Mouse (Mus musculus) CD4-positive, CD25-positive, alpha-beta regulatory T cell, adult 2 months (primary cell): ENCODE measurements around the gene Lrch1.
A peak's percentile ranks its signal among the peaks of the same experiment; 100 is the strongest.

Source experiments
- DNase-seq: peaks from one replicate; pipeline ENCODE4 v3.0.0-alpha.2; 2012; ENCODE audit warnings: low read depth, low spot score

Lrch1 gene

DNA sequence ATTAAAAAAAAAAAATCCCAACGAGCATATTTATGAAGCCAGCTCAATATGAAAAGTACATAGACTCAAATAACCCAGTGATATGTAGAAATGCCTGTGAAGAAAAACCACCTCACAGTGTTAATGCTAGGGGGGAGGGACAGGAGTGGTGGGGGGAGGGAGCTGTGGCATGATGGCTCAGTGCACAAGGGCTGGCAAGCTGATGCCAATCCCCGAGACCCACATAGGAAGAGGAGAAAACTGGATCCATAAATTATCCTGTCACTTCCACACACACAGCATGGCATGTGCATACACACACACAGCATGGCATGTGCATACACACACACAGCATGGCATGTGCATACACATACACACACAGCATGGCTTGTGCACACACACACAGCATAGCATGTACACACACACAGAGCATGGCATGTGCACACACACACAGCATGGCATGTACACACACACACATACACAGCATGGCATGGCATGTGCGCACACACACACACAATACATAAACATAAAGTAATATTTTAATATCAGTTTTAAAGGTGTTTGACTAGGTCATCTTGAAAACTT is 54.5 kb downstream of the Lrch1 start:
- DNase-seq: no peak

DNA sequence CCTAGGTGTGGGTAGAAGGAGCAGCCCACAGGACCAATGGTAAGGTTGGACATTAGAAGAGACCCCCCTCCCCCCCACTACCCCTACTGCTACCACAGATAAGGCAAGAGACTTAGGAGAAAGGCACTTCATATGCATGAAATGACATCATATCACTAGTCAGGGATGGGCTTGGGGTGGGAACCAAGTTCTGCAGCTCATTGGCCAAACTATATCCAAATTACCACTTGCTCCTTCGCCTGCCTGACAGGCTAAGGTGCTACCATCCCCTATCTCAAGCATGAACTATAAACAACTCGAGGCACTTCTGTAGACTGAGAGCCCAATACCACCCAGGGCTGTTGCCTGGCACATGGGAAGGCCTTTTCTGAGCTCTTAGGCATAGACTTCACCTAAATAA is 58.4 kb downstream of the Lrch1 start:
- DNase-seq: no peak

DNA sequence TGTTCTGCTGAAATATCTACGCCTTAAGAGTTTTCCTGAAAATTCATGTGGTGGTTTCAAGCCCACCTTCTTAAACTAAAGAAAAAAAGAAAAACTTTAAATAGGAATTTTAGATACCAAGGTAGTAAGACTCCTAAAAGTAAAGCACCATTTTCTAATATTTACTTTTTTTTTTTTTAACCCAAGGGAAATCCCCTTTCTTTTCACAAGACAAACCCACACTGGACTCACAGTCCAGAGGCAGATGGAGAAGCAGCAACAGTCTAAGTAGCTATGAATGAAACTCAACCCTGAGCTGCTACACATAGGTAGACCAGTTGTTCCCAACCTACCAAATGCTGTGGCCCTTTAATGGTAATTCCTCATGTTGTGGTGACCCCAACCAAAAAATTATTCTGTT is 59.6 kb downstream of the Lrch1 start:
- no peak for DNase-seq

DNA sequence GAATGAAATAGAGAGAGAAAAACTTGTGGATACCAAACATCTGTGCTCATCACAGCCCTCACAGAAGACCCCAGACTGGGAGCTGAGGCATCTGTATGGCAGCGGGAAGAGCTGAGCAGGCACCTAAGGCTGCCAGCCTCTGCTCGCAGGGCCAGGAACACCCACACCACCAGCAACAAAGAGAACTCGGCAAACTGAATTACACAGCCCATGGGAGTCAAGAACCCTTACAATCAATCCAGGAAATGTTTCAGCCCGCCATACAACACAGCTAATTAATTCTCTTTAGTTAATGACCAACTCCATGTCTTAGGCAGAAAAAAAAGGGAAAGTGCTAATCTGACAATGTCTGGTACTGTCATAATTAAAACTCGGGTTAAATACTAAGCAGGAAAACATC is 61.2 kb downstream of the Lrch1 start:
- DNase-seq: no peak

DNA sequence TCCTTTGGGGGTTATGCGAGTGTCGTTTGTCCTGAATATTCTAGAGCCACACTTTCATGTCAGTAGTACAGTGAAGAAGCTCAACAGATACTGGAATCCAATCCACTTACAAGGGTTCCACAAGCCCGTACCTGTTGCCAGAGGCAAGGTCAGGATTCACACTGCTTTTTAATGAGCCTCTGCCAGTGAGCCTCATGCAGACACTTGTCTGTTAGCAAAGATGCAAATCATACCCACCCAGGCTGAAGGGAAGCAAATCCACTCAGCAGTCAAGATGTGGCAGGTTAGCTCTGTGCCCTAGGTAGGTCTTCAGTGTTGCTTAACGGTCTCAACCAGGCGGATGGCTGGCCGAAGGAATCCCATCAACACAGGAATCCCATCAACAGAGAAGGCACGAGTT is 62.8 kb downstream of the Lrch1 start:
- no peak for DNase-seq

DNA sequence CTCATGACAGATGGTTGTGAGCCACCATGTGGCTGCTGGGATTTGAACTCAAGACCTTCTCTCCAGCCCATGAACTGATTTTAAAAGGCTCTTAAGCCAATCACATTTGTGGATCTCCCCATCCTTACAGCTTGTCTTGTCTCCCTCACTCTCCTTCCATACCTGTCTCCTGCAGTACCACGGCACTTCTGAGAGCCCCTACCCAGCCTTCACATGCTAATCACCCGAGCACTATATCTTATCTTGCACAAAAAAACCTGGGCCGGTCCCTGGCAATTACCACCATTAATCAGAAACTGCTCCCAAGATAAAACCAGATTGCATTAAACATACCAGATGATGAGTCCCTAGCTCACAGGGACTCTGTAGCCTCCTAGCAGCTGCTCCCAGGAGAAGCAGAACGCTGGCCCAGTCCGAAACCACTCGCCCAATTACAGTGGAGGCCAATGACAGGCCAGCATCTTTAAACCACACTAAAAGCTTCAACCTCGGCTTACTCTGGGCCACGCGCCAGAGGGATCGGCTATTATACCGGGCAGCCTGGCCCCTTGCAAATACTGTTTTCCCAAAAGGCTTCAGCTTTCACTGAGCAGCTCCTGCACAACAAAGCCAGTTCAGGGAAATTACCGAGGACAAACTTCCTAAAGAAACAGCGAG is 63.5 kb downstream of the Lrch1 start:
- no peak for DNase-seq

DNA sequence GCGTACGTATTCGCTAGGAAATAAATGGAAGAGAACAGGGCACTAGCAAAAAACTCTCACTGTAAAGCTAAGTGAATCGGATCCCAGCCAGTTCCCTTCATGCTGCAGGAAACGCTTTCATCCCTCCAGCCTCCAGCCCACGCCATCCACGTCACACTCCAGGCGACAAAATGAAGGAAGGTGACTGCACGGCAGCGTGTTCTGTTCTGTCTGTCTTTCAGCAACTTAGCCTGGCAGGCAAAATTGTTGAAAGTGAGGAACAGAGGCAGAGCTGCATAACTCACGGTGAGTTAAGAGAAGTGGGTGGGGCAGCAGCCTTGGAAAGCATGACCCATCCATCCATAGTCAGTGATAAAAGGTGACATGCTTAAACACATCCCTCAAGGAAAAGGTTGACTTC is 64.5 kb downstream of the Lrch1 start:
- DNase-seq: no peak

DNA sequence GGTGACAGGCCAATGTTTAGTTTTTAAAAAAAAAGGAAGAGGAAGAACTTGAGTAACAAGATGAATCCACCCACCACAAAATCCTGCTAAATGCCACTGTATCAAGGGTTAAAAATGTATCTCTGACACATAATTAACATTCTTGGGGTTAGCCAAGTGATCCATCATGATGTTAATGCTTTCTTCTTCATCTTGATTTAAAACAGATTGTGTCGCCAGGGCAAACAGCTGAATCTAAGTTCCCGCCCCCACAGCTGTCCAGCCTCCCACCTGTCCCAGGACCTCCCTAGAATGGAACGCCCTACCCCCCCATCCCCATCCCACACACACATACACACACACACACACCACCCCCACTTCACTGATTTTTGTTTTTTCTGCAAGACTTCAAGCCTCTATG is 64.9 kb downstream of the Lrch1 start:
- DNase-seq: no peak

DNA sequence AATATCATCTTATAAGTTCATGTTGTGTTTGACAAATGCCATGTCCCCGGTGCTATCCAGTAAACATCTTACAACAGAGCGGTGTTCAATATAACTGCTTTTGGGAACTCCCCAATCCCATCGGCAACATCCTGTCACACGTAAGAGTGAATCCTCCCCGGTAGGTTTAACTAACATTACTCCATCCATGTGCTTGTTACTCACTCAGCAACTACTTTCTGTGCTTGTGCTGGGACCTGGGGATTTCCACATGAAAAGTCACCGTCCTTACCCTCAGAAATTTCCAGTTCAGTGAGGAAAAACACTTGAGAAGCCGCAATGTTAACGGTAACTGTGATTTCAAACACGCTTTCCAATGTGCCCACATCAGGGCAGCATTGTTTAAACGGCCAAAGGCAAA is 66.8 kb downstream of the Lrch1 start:
- DNase-seq: peak; percentile 62

DNA sequence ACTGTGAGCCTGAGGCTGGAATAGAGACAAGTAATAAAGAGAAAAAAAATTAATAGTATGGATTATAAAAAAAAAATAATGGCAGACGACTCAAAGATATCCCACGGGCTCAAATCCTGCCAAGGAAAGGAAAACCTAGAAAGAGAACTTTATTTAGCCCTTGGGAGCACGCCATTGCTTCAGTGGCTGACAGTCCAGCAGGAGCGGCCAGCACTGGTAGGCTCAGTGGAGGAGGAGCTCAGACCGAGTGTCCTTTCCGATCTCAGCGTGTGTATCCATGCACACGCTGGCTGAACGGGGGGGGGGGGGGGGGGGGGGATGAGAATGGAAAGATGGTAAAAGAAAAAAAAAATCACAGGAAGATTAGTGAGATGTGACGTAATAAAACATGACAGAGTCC is 68.2 kb downstream of the Lrch1 start:
- DNase-seq: no peak

DNA sequence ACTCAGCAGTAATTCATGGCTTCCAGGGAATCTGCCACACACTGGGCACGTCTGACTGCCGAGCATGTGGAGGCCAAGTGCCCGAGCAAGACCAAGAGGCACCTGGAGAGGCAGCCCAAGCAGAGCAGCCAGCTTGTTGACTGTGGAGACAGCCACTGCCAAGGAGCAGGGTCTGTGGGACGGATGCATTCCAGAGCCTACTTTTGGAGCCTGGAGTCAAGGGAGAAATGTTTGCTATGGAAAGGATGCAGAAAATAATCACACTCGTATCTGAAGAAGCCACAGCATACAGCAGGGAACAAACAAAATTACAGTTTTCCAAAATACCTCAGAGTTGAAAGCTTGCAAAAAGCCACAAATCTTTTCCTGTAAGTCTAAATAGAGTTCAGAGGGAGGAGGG is 70.4 kb downstream of the Lrch1 start:
- DNase-seq: no peak

DNA sequence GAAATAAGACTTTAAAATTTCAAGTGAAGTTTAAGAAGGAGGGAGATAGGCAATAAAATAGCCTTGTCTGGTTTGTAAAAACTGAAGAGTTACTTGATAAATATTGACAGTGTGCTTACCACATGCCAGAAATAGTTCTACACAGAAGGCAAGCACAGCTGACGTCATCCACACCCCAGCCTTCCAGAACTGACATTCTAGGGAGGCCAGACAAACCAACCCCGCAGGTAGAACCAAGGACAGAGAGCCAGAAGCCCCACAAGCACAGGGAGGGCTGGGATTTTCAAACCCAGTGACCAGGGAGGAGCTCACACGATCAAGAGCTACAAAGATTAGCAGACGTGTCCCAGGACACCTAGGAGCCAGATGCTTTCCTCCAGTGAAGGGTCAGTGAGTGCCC is 76.5 kb downstream of the Lrch1 start:
- DNase-seq: no peak

DNA sequence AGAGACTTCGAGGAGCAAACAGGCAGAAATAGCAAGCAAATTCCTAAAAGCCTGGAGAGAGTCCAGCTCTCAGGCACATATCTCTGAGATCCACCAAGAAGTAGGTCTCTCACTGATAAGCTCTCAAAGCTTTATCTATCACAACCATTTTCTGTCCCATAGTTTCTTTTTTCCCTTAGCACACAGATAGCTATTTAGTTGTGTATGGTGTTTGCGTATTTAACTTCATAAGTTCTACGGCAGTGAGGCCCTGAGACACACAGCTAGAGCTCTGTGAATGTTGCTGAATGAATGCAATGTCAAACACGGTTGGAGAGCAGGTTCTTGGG is 78.8 kb downstream of the Lrch1 start:
- DNase-seq: no peak

DNA sequence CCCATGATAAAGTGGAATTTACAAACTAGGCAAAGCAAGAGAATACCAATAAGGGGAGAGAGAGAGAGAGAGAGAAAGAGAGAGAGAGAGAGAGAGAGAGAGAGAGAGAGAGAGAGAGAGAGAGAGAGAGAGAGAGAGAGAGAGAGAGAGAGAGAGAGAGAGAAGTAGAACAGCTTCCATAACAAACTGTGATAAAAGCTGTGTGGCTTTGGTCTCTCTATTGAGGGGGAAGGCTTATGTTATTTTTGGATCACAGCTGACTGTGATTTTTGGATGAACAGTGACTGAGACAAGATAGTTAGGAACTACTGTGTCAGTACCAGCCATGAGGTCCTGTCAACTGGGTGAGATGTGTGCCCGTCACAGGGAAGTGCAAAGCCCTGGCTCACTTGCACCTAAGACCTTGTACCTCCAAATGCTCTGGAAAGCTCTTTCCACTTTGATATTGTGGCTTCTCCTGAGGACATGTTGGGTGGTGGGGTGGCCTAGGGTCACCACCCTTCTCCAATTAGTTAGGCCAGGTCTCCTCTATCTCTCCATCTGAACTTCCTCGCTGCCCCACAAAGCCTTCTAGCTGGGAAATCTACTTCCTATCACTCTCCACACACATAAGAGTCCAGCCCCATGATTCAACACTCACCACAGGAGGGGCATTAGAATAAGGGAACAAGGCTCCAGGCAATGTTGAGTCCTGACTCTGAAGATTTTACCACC is 79.3 kb downstream of the Lrch1 start:
- no peak for DNase-seq

DNA sequence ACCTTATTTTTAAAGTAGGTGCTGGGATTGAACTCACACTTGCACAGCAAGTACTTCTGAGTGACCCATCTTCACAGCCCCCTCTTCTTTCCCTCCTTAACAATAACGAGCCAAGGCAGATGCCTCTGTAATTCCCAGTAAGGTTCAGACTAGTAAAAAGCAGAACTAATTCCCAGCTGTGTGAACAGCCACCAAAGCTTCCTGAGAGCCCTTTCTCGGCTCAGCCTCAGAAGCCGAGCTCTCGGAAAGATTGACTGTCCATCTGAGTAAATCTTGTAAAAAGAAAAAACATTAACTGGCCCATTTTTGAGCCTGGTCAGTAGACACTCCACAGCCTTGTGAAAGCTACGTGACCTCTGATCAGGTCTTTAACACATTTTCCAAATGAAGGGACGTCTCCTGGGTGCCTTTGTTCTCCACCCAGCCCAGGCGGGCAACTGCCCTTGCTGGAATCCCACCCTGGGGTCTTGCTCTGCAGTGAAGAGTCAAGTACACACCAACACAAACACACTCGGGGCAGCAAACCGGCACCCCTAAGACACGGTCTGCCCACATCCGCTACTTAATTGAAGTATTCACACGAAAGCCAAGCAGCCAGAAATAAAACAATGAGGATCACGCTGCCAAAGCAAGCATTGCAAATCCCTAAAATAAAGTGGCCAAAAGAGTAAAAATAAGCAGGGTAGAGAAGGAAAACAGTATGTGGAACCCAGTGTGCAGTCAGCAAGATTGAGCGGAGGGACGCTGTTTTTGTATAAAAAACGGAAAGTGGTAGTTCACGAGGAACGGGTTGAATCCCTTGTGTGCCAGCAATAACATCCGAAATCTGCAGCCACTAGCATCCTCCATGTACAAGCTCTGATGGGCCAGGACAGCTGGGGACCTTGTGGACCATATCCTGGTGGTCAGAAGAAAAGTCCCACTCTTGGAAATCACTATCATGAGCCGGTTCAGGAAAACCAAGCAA is 80.3 kb downstream of the Lrch1 start:
- no peak for DNase-seq

DNA sequence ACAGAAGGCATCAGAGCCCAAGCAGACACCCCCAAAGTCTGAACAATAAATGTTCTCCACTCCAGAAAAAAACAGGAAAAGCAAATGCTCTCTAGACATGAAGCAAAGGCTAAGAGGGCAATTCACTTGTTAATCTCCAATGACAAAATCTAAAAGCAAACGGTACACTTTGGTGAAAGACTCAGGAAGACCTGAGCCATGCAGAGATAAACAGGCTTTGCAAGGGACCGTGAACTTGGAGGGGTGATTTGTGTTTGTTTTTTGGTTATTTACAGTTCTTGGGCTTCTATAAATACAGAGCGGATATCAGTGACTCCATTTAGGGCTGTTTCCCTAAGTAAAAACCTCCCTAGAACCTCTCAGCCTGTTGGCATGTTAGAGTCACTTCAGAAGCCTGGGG is 81.9 kb downstream of the Lrch1 start:
- no peak for DNase-seq

DNA sequence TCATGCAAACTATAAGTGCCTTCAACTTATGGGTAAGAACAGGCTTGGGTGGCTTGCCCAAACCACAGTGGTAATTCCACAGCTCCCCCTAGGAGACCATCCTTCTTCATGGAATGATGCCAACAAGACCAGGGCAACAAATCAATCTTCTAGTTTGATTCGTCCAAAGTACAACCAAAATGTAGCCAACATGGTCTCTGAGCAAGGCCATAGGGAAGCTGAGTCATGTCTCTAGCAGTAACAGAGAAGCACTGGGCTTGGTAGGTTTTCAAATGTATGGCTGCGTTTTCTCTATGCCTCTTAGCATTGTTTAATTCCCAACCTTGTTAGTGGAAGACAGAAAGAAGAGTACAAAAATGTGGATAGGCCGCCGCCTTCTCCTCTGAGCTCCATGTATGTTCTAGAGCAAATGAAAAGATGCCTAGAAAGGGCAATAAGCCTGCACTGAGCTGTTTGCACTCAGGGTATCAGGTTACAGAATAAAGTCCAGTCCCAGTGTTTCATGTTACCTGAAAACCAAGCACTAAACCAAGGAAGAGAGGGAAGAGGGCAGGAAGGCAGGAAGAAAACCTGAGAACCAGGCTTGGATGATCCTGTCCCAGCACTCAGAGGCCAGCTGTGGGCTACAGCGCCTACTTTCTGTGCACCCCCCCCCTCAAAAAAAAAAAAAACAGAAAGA is 82.7 kb downstream of the Lrch1 start:
- no peak for DNase-seq

DNA sequence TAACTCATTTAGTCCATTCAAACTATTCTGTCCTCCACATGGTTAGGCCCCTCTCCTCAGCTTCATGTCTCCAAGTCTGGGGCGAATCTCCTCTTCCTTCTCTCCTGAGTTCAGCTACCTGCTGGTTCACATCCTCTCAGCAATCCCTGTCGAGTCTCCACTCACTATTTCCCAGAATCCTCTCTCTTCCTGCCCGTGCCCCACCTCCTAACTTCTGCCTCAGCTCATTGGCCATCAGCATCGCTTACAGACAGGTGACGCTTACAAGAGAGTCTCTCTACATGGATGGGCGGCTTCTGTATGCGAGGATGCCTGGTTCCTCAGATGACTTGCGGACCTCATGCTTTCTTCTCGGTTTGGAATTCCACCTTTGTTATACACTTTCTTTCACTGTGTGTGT is 86.2 kb downstream of the Lrch1 start:
- no peak for DNase-seq

DNA sequence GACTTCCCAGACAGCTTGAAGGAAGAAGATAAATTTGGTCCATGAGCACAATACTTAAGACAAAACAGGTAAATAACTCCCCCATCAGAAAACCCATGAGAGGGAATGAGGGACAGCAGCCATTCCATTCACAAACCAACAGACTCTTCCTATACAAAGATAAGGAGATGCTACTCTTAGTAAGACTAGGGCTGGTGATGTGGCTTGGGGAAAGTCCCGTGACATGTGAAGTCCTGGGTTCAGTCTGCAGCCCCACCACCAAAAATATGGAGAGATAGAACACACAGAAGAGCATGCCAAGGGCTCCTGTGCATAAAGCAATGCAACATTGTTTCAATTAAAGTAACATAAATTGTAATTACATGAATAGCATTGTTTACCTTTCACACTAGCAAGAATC is 88.5 kb downstream of the Lrch1 start:
- peak; percentile 16 for DNase-seq

DNA sequence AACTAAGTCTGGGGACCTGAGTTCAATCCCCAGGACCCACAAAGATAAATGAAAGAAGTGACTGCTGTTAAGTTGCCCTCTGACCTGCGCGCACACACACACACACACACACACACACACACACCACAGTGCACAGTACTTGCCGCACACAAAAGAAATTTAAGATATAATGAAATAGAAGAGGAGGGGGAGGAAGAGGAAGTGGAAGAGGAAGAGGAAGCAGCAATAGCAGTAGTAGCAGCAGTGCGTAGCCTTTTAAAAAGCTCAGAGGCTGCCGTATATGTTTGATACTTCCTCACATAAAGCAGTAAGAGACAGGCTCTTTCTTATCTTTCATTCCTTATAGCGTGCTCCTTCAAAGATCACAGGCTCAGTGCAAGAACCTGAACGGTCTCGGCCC is 92.2 kb downstream of the Lrch1 start:
- DNase-seq: no peak

DNA sequence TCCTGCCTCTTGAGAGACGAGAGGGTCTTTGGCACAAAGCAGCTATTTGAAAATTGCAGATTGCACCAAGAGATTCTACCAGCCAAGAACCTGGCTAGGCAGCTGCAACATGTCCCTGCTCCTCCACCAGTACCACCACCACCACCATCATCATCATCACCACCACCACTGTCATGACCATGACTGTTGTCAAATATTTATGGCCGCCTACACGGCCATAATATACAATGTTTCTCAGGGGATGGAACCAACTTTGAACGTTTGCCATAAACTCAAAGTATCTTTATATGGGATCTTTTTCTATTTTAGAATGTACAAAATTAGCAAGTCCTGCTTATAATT is 93.9 kb downstream of the Lrch1 start:
- no peak for DNase-seq
